Mouse (Mus musculus): ENCODE data around the gene Rps18. TPM values are rescaled to one million over a fixed set of nuclear protein-coding genes. Genes with fewer than 3 reads are reported as not detected.

Gene Rps18
- polyA plus RNA-seq, 1 experiment from 2014 or later = 1,649 TPM

DNA sequence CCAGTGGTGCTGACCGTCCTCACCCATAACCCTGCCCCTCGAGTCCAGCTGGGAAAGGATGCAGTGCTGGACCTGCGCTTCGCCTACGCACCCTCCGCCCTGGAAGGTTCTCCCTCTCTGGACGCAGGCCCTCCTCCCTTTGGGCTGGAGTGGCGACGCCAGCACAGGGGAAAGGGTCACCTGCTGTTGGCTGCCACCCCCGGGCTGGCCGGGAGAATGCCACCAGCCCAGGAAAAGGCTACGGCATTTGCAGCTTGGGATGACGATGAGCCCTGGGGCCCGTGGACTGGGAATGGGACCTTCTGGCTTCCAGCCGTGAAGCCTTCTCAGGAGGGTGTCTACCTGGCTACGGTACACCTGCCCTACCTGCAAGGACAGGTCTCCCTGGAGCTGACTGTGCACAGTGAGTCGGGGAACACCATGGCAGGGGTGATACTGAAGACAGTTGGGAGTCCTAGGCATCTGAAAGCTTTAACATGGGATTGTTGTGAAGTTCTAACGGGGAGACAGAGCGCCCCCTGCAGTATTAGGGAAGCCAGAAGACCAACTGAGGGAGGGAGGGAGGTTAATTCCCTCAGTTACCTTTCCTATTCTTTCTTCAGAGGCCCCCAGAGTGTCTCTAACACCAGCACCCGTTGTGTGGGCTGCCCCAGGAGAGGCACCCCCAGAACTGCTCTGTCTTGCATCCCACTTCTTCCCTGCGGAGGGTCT, 30.2 kb downstream of the Rps18 start:
- Histone ChIP-seq H3K27ac (no peak overlapping the region), H3K9me3 (no peaks in the 10 kb centered on the region), H3K27me3 (no peaks in the 10 kb centered on the region), H3K9ac (no peak overlapping the region), H3K4me3 (no peak overlapping the region), H3K36me3 (peaks cover 22% of the 10 kb centered on the region; the same call in 1 of the 2 replicates), H3K4me1 (peaks cover 14% of the 10 kb centered on the region), H3K4me2 (replicated peaks) (no peak overlapping the region)
- ATAC-seq (ENCODE audit: low FRiP score, low read depth) = no peak
- WGBS = 84% methylated on average over 21 of the region's 21 CpGs

DNA sequence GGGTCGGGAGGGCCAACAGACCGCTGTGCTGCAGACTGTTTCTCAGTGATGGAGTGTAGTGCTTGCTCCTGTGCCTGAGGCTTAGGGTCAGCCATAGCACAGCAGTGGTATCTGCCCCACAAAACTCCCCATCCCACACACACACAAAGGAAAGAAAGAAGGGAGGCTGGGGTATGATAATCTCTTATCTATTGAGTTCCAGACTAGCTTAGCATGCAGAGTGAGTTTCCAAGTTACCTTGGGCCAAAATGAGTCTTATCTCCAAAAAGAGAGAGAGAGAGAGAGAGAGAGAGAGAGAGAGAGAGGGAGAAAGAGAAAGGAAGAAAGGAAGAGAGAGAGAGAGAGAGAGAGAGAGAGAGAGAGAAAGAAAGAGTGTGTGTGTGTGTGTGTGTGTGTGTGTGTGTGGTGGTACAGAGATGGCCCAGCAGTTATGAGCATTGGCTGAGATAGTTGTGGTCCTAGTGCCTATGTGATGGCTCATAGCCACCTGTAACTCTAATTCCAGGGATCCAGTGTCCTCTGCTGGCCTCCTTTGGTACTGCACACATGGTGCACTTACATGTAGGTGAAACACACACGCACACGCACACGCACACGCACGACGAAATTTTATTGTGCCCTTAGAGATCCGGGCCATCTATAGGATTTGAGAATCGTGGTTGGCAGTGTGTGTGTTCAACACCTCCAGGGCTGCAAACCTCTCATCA, 31.1 kb downstream of the Rps18 start:
- Histone ChIP-seq H3K27ac (no peak overlapping the region), H3K4me3 (no peak overlapping the region), H3K4me1 (peaks cover 18% of the 10 kb centered on the region), H3K9ac (no peak overlapping the region), H3K36me3 (peaks cover 22% of the 10 kb centered on the region; the same call in 1 of the 2 replicates), H3K27me3 (no peaks in the 10 kb centered on the region), H3K9me3 (no peaks in the 10 kb centered on the region), H3K4me2 (replicated peaks) (no peak overlapping the region)
- WGBS = 85% methylated on average over 10 of the region's 10 CpGs
- no peak for ATAC-seq (ENCODE audit: low FRiP score, low read depth)

DNA sequence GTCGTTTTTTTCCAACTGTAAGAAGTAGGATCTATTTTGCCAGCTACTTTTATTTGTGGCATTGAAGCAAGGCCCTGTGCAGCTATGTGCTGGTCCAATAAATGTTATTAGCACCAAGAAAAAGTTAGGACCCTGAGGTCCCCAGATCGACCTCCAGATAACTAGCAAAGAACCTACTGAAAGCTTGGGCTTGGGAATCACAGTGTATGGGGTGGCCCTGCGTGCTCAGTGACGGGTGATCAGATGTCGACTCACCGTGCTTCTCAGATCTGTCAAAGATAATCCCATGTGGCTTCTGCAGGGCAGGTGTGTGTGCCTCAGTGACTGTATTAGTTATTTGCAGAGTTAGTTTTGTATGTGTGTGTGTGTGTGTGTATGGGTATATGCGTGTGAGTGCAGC, 34.4 kb downstream of the Rps18 start:
- no peak overlapping the region for H3K4me2 ChIP-seq (replicated peaks)
- no peak overlapping the region for H3K27ac ChIP-seq
- H3K4me1 ChIP-seq = peaks cover 29% of the 10 kb centered on the region
- H3K36me3 ChIP-seq = peaks cover 21% of the 10 kb centered on the region; the same call in 1 of the 2 replicates
- H3K27me3 ChIP-seq = no peaks in the 10 kb centered on the region
- H3K9ac ChIP-seq = no peak overlapping the region
- WGBS = 85% methylated on average over 7 of the region's 7 CpGs
- no peaks in the 10 kb centered on the region for H3K9me3 ChIP-seq
- ATAC-seq (ENCODE audit: low FRiP score, low read depth) = no peak
- no peak overlapping the region for H3K4me3 ChIP-seq

DNA sequence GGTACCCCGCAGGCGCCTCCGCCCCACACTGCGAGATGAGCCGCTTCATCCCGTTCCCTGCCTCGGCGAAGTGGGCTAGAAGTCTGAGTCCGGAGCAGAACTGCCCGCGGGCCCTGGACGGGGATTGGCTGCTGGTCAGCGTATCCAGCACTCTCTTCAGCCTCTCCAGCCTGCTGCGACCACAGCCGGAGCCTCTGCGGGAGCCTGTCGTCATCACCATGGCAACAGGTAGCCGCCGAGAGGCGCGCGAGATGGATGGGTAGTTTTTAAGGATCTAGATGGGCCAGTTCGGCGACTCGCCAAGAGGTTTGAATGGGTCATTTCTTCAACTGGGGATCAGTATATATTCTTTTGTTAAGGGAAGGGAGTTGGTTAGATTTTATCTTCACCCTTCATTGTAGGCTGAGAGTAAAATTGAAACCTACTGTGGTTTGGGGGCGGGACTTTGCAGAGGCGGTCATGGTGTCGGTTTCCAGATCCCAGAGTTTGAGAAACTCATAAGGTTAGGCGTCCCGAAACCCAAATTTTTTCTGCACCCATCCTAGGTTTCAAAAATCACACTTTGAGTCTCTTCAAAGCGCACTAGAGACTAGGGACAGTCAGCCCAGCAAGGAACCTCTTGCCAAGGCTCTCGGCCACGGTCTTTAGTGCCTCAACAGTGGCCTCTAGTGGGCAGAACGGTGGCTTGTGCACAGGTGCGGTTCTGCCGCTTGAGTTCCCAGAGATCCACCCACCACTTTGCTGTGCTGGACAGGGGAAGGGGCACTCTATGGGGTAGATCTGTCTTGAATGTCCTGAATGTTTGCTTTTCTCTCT, 35.3 kb downstream of the Rps18 start:
- peaks cover 12% of the 10 kb centered on the region; the same call in 1 of the 2 replicates for H3K36me3 ChIP-seq
- H3K4me1 ChIP-seq = peaks cover 29% of the 10 kb centered on the region
- H3K27me3 ChIP-seq = no peaks in the 10 kb centered on the region
- H3K27ac ChIP-seq = peak overlapping the region; percentile 77; the same call in 1 of the 2 replicates
- peak overlapping the region; percentile 82 for H3K9ac ChIP-seq
- ATAC-seq (ENCODE audit: low FRiP score, low read depth) = peak; percentile 25
- H3K4me2 ChIP-seq (replicated peaks) = peak overlapping the region; percentile 99
- WGBS = 1% methylated on average over 36 of the region's 36 CpGs
- H3K9me3 ChIP-seq = no peaks in the 10 kb centered on the region
- H3K4me3 ChIP-seq = peak overlapping the region; percentile 65

DNA sequence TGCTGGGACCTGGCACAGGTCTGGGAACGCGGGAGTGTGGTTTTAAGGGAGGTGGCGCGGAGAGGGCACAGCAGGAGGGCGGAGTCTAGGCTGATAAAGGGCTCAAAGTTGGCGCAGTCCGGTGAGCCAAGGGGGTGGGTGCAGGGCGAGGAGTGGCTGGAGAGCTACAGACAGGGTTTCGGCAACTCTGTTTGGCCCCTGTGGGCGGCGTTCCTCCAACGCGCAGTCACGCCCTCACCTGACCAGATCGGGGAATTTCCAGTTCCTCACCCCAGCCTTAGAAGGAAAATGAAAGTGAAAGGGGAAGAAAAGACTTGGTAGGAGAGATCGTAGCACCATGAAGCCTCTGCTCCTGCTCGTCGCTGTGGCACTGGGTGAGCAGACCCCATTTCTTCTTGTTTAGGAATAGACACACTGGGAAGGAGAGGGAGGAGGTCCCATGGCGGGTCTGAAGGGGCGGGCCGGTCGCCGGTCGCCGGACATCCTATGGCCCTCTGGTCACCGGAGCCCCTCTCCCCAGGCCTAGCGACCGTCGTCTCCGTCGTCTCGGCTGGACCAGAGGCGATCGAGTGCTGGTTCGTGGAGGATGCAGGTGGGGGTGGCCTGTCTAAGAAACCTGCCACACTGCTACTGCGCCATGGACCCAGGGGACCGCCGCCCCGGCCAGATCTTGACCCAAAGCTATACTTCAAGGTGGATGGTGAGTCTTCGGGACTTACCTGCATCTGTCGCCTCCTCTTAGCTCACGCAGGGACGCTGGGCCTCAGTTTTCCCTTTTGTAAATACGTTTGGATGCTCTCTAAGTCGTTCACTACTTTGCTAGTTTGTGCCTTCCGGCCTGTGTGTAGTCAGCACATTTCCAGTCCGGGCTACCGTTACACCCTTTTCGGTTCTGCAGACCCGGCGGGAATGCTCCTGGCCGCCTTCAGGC, 36.2 kb downstream of the Rps18 start:
- Histone ChIP-seq H3K9ac (peak overlapping the region; percentile 82), H3K27me3 (no peaks in the 10 kb centered on the region), H3K4me1 (peaks cover 38% of the 10 kb centered on the region), H3K9me3 (no peaks in the 10 kb centered on the region), H3K4me3 (peak overlapping the region; percentile 65), H3K4me2 (replicated peaks) (peak overlapping the region; percentile 99), H3K36me3 (peaks cover 12% of the 10 kb centered on the region), H3K27ac (peak overlapping the region; percentile 77)
- under 1% methylated on average over 52 of the region's 52 CpGs for WGBS
- ATAC-seq (ENCODE audit: low FRiP score, low read depth) = no peak

DNA sequence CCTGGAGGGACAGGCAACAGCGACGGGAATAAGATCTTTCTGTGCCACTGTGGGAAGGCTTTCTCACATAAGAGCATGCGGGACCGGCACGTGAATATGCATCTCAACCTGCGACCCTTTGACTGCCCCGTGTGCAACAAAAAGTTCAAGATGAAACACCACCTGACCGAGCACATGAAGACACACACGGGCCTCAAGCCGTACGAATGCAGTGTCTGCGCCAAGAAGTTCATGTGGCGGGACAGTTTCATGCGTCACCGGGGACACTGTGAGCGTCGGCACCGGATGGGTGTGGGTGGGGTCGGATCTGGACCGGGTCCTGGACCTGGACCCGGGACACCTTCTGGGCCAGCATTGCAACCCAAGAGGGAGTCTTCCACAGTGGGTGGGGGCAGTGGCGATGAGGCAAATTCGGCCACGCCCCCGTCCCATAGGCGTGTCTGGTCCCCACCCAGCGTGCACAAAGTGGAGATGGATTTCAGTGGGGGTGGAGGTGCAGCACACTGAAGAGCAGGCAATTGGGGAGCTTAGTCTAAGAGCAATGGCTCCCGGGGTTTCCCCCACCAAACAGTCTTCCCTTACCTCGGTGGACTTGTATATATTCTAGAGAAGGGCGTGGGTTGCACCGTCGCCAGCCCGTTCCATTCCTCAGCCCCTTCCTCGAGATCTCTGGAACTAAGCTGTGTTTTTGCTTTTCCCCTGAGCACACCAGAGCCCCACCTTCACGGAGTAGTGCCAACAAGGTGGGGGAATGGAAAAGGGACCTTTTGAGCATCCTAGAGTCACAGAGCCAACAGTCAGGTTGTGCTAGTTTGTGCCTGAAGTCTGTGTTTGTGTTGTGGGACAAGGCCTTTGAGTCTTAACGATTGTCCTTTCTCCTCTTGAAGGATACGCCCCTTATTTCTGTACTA, 37.3 kb downstream of the Rps18 start:
- peak overlapping the region; percentile 99 for H3K4me2 ChIP-seq (replicated peaks)
- H3K9ac ChIP-seq = no peak overlapping the region
- 64% methylated on average over 37 of the region's 37 CpGs for WGBS
- ATAC-seq (ENCODE audit: low FRiP score, low read depth) = no peak
- no peak overlapping the region for H3K27ac ChIP-seq
- H3K4me1 ChIP-seq = peaks cover 44% of the 10 kb centered on the region
- no peaks in the 10 kb centered on the region for H3K9me3 ChIP-seq
- peak overlapping the region; percentile 65 for H3K4me3 ChIP-seq
- H3K27me3 ChIP-seq = no peaks in the 10 kb centered on the region
- peaks cover 23% of the 10 kb centered on the region for H3K36me3 ChIP-seq

DNA sequence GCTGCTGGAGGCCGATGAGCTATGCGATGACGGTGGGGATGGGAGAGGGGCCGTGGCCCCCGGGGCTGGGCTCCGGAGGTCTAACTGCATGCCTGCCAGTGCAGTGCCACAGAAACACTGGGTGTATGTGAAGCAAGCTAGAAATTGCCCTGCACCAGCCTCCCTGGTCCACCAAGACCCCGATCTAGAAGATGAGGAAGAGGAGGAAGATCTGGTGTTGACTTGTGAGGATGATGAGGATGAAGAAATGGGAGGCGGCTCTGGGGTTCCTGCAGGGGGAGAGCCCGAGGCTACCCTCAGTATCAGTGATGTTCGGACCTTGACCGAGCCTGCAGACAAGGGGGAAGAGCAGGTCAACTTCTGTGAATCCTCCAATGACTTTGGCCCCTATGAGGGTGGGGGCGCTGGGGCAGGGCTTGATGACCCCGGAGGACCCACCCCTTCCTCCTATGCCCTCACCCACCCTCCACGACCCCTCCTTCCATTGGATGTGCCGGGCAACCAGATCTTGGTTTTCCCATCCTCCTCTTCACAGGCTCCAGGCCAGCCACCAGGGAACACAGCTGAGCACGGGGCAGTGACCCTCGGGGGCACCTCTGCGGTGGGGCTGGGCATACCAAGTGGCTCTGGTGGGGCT, 38.0 kb downstream of the Rps18 start:
- no peak for ATAC-seq (ENCODE audit: low FRiP score, low read depth)
- no peaks in the 10 kb centered on the region for H3K9me3 ChIP-seq
- no peaks in the 10 kb centered on the region for H3K27me3 ChIP-seq
- H3K9ac ChIP-seq = no peak overlapping the region
- peak overlapping the region; percentile 68; the same call in 1 of the 2 replicates for H3K4me2 ChIP-seq (replicated peaks)
- H3K27ac ChIP-seq = no peak overlapping the region
- 83% methylated on average over 18 of the region's 18 CpGs for WGBS
- peaks cover 44% of the 10 kb centered on the region for H3K4me1 ChIP-seq
- peaks cover 29% of the 10 kb centered on the region for H3K36me3 ChIP-seq
- peak overlapping the region; percentile 65 for H3K4me3 ChIP-seq

DNA sequence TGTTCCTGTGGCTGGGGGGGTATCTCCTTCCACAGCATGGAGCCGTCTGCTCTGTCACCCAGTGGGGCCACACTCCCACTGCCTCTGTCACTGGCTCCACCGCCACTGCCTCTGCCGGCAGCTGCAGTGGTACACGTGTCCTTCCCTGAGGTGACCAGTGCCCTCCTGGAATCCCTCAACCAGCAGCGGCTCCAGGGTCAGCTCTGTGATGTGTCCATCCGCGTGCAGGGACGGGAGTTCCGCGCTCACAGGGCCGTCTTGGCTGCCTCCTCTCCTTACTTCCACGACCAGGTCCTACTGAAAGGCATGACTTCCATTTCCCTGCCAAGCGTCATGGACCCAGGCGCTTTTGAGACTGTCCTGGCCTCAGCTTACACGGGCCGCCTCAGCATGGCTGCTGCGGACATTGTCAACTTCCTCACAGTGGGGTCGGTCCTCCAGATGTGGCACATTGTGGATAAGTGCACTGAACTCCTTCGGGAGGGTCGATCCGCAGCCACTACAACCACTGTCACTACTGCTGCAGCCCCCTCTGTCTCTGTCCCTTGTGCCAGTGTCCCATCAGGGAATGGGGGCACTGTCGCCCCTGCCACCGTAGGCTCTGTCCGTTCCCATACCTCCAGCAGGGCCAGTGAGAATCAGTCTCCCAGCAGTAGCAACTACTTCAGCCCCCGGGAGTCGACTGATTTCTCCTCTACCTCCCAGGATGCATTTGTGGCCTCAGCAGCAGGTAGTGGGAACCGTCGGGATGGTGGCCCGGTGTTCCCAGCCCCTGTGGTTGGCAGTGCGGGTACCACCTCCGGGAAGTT, 38.8 kb downstream of the Rps18 start:
- H3K9ac ChIP-seq = peak overlapping the region; percentile 63
- 75% methylated on average over 31 of the region's 31 CpGs for WGBS
- peaks cover 35% of the 10 kb centered on the region for H3K36me3 ChIP-seq
- peaks cover 44% of the 10 kb centered on the region for H3K4me1 ChIP-seq
- peak overlapping the region; percentile 68 for H3K4me2 ChIP-seq (replicated peaks)
- no peaks in the 10 kb centered on the region for H3K9me3 ChIP-seq
- ATAC-seq (ENCODE audit: low FRiP score, low read depth) = no peak
- no peak overlapping the region for H3K27ac ChIP-seq
- peak overlapping the region; percentile 52 for H3K4me3 ChIP-seq
- H3K27me3 ChIP-seq = no peaks in the 10 kb centered on the region

DNA sequence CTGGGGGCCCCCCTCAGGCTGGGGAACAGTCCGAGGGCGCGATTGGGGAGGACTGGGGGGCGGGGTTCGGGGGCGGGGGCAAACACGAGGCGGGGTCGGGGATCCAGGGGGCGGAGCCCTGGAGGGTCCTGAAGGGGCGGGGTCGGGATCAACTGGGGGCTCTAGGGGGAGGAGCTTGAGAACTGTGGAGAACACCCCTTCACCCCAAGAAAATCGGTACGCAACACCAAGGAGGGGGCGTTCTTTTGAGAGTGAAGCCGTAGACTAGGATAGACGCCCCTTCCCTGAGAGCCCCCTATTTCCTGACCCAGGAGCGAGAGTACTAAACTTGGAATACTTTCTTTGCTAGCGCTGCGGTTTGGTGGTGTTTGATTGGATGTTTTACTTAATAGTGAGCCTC, 39.5 kb downstream of the Rps18 start:
- Histone ChIP-seq H3K9me3 (no peaks in the 10 kb centered on the region), H3K27me3 (no peaks in the 10 kb centered on the region), H3K9ac (peak overlapping the region; percentile 63), H3K4me1 (peaks cover 46% of the 10 kb centered on the region), H3K27ac (peak overlapping the region; percentile 72; the same call in 1 of the 2 replicates), H3K4me2 (replicated peaks) (peak overlapping the region; percentile 68), H3K36me3 (peaks cover 42% of the 10 kb centered on the region), H3K4me3 (peak overlapping the region; percentile 52)
- under 1% methylated on average over 12 of the region's 20 CpGs for WGBS
- ATAC-seq (ENCODE audit: low FRiP score, low read depth) = peak; percentile 34
